Mouse (Mus musculus): ENCODE measurements around the gene Pex11b. TPM values are rescaled to one million over a fixed set of nuclear protein-coding genes. Genes with fewer than 3 reads are reported as not detected.
A peak's percentile ranks its signal among the peaks of the same experiment; 100 is the strongest.
"Not testable (repeated sequence)": the region's sequence is repeated elsewhere in the genome, so short reads cannot be mapped to it uniquely, and the experiment has no call there.

Gene Pex11b
- polyA plus RNA-seq, 1 experiment, result 26.8 TPM

DNA sequence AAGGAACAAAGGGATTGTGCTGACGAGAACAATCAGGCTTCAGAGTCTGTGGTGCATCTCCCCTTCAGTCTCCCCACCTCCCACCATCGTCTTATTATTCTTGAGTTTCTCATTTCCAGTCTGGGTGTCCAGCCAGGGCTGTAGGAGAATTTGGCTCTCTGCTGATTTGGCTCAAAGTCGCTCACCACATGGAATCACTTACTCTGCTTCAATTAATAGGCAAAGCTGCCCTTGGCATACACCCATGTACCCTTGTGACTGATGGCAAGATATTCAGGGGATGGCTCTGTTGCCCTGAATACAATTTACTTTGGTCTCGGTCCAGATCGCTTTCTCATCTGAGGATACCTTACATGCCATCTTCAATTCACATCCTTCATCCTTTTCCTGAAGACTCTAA is 31.9 kb upstream of the Pex11b start:
- Histone ChIP-seq H3ac (ENCODE audit: control insufficient read depth, insufficient read length) (no peak overlapping the region), H3K79me2 (ENCODE audit: control insufficient read depth, insufficient read depth) (peaks cover 61% of the 10 kb centered on the region), H3K36me3 (ENCODE audit: control insufficient read depth, insufficient read depth) (peaks cover 17% of the 10 kb centered on the region), H3K4me2 (ENCODE audit: low read depth) (peak overlapping the region; percentile 98), H3K4me3 (no peak overlapping the region), H3K27me3 (ENCODE audit: control insufficient read depth, insufficient read depth, insufficient read length) (no peaks in the 10 kb centered on the region)
- TF ChIP-seq POLR2AphosphoS2 (IDR thresholded peaks at IDR 0.05; ENCODE audit: insufficient read length, low read depth) (no peak), CEBPB (IDR thresholded peaks at IDR 0.05; ENCODE audit: insufficient read depth, poor library complexity, severe bottlenecking) (no peak), POLR2A (IDR thresholded peaks at IDR 0.05; ENCODE audit: insufficient read length, low read depth) (no peak), SRF (IDR thresholded peaks at IDR 0.05; ENCODE audit: control insufficient read depth, insufficient read length, low read depth) (no peak), REST (IDR thresholded peaks at IDR 0.05; ENCODE audit: insufficient read depth, insufficient read length) (no peak), MYOD1 (IDR thresholded peaks at IDR 0.05; ENCODE audit: control insufficient read depth in 1 of 3, insufficient read length in 2 of 3, low read depth in 2 of 3) (no peak), E2F4 (IDR thresholded peaks at IDR 0.05; ENCODE audit: insufficient read depth) (no peak), MAX (IDR thresholded peaks at IDR 0.05; ENCODE audit: low read depth) (no peak), MYOG (IDR thresholded peaks at IDR 0.05; ENCODE audit: control insufficient read depth in 1 of 3, insufficient read depth in 1 of 3, insufficient read length in 2 of 3, low read depth in 2 of 3) (no peak), TCF3 (IDR thresholded peaks at IDR 0.05; ENCODE audit: insufficient read length, low read depth) (no peak), TCF12 (IDR thresholded peaks at IDR 0.05; ENCODE audit: insufficient read depth, poor library complexity, severe bottlenecking) (no peak)

- H3K79me2 ChIP-seq (ENCODE audit: control insufficient read depth, insufficient read depth), result peaks cover 77% of the 10 kb centered on the region
- H3K27me3 ChIP-seq (ENCODE audit: control insufficient read depth, insufficient read depth, insufficient read length), result not testable (repeated sequence)
Observed at GRCm38 (mm10) chr3:96606007-96606406, 29.2 kb upstream of the Pex11b start.

GRCm38 (mm10) chr3:96606618-96607017 is 28.6 kb upstream of the Pex11b start:
- Histone ChIP-seq H3K36me3 (ENCODE audit: control insufficient read depth, insufficient read depth) (peaks cover 17% of the 10 kb centered on the region), H3ac (ENCODE audit: control insufficient read depth, insufficient read length) (no peak overlapping the region), H3K4me2 (ENCODE audit: low read depth) (no peak overlapping the region), H3K4me3 (no peak overlapping the region), H3K27me3 (ENCODE audit: control insufficient read depth, insufficient read depth, insufficient read length) (no peaks in the 10 kb centered on the region), H3K79me2 (ENCODE audit: control insufficient read depth, insufficient read depth) (peaks cover 76% of the 10 kb centered on the region)
- TF ChIP-seq USF1 (IDR thresholded peaks at IDR 0.05; ENCODE audit: low read depth), result no peak
- no peak for TF ChIP-seq POLR2AphosphoS2 (IDR thresholded peaks at IDR 0.05; ENCODE audit: insufficient read length, low read depth)
- TF ChIP-seq MYOD1 (IDR thresholded peaks at IDR 0.05; ENCODE audit: control insufficient read depth in 1 of 3, insufficient read length in 2 of 3, low read depth in 2 of 3), result no peak
- no peak for TF ChIP-seq MYOG (IDR thresholded peaks at IDR 0.05; ENCODE audit: control insufficient read depth in 1 of 3, insufficient read depth in 1 of 3, insufficient read length in 2 of 3, low read depth in 2 of 3)
- TF ChIP-seq MAX (IDR thresholded peaks at IDR 0.05; ENCODE audit: low read depth), result no peak
- no peak for TF ChIP-seq POLR2A (IDR thresholded peaks at IDR 0.05; ENCODE audit: insufficient read length, low read depth)
- TF ChIP-seq E2F4 (IDR thresholded peaks at IDR 0.05; ENCODE audit: insufficient read depth), result no peak
- no peak for TF ChIP-seq SRF (IDR thresholded peaks at IDR 0.05; ENCODE audit: control insufficient read depth, insufficient read length, low read depth)
- TF ChIP-seq REST (IDR thresholded peaks at IDR 0.05; ENCODE audit: insufficient read depth, insufficient read length), result no peak
- TF ChIP-seq CEBPB (IDR thresholded peaks at IDR 0.05; ENCODE audit: insufficient read depth, poor library complexity, severe bottlenecking), result no peak
- no peak for TF ChIP-seq TCF12 (IDR thresholded peaks at IDR 0.05; ENCODE audit: insufficient read depth, poor library complexity, severe bottlenecking)
- no peak for TF ChIP-seq TCF3 (IDR thresholded peaks at IDR 0.05; ENCODE audit: insufficient read length, low read depth)

More at GRCm38 (mm10) chr3:96606007-96606406, 29.2 kb upstream of the Pex11b start:
- peaks cover 17% of the 10 kb centered on the region for H3K36me3 ChIP-seq (ENCODE audit: control insufficient read depth, insufficient read depth)
- not testable (repeated sequence) for H3K4me3 ChIP-seq; H3K4me2 ChIP-seq (ENCODE audit: low read depth); H3ac ChIP-seq (ENCODE audit: control insufficient read depth, insufficient read length)

- no peak for TF ChIP-seq MYOD1 (IDR thresholded peaks at IDR 0.05; ENCODE audit: control insufficient read depth in 1 of 3, insufficient read length in 2 of 3, low read depth in 2 of 3)
- TF ChIP-seq POLR2AphosphoS2 (IDR thresholded peaks at IDR 0.05; ENCODE audit: insufficient read length, low read depth), result no peak
- no peak for TF ChIP-seq REST (IDR thresholded peaks at IDR 0.05; ENCODE audit: insufficient read depth, insufficient read length)
- no peak for TF ChIP-seq TCF3 (IDR thresholded peaks at IDR 0.05; ENCODE audit: insufficient read length, low read depth)
- TF ChIP-seq MAX (IDR thresholded peaks at IDR 0.05; ENCODE audit: low read depth), result no peak
- TF ChIP-seq TCF12 (IDR thresholded peaks at IDR 0.05; ENCODE audit: insufficient read depth, poor library complexity, severe bottlenecking), result no peak
- TF ChIP-seq CEBPB (IDR thresholded peaks at IDR 0.05; ENCODE audit: insufficient read depth, poor library complexity, severe bottlenecking), result no peak
- no peak for TF ChIP-seq POLR2A (IDR thresholded peaks at IDR 0.05; ENCODE audit: insufficient read length, low read depth)
- no peak for TF ChIP-seq E2F4 (IDR thresholded peaks at IDR 0.05; ENCODE audit: insufficient read depth)
- TF ChIP-seq MYOG (IDR thresholded peaks at IDR 0.05; ENCODE audit: control insufficient read depth in 1 of 3, insufficient read depth in 1 of 3, insufficient read length in 2 of 3, low read depth in 2 of 3), result no peak
- TF ChIP-seq USF1 (IDR thresholded peaks at IDR 0.05; ENCODE audit: low read depth), result no peak
- no peak for TF ChIP-seq SRF (IDR thresholded peaks at IDR 0.05; ENCODE audit: control insufficient read depth, insufficient read length, low read depth)
- Histone ChIP-seq H3K4me3 (no peak overlapping the region), H3K36me3 (ENCODE audit: control insufficient read depth, insufficient read depth) (peaks cover 16% of the 10 kb centered on the region), H3K4me2 (ENCODE audit: low read depth) (no peak overlapping the region), H3K79me2 (ENCODE audit: control insufficient read depth, insufficient read depth) (no peaks in the 10 kb centered on the region), H3ac (ENCODE audit: control insufficient read depth, insufficient read length) (no peak overlapping the region), H3K27me3 (ENCODE audit: control insufficient read depth, insufficient read depth, insufficient read length) (no peaks in the 10 kb centered on the region)
Observed at GRCm38 (mm10) chr3:96617941-96618340, 17.2 kb upstream of the Pex11b start.

- Histone ChIP-seq H3K79me2 (ENCODE audit: control insufficient read depth, insufficient read depth) (no peaks in the 10 kb centered on the region), H3K4me3 (no peak overlapping the region), H3K27me3 (ENCODE audit: control insufficient read depth, insufficient read depth, insufficient read length) (no peaks in the 10 kb centered on the region), H3ac (ENCODE audit: control insufficient read depth, insufficient read length) (no peak overlapping the region), H3K4me2 (ENCODE audit: low read depth) (no peak overlapping the region), H3K36me3 (ENCODE audit: control insufficient read depth, insufficient read depth) (peaks cover 24% of the 10 kb centered on the region)
- TF ChIP-seq REST (IDR thresholded peaks at IDR 0.05; ENCODE audit: insufficient read depth, insufficient read length) (no peak), USF1 (IDR thresholded peaks at IDR 0.05; ENCODE audit: low read depth) (no peak)
Observed at GRCm38 (mm10) chr3:96623201-96623600, 12.0 kb upstream of the Pex11b start.
